Mouse (Mus musculus): ENCODE results near the gene Olfr1314. TPM values are rescaled to one million over a fixed set of nuclear protein-coding genes. Genes with fewer than 3 reads are reported as not detected.

The Olfr1314 gene
- not detected in 2 replicates for polyA plus RNA-seq (2015; fragmentation: Nextera tagmentation; extraction: Ambion mirVana)

DNA sequence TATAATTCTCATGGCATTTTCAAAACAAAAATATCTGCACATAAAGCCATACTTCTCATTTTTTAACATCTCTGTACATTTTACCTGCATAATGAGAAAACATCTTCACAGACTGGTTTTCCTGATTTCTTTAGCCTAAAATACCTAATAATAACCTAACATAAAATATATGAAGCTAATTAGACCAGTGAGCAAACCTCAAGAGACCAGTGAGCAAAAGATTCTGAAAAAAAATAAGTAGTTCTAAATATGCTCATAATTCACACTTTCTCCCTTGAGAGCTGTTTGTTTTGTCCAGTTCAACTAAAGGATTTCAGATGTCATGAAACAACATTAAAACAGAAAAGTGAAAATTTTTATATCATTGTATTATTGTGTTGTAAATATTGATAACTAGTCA, at the start of gene Olfr1314:
Olfr1314 (minus strand) TSS at position 101 of the 400 bp plus-strand sequence.
- no peak for ATAC-seq (ENCODE audit: low read depth)
- no peak within 1 kb of the TSS for H3K9ac ChIP-seq
- H3K27me3 ChIP-seq = no peaks in the 10 kb centered on the region
- no peaks in the 10 kb centered on the region for H3K4me1 ChIP-seq (replicated peaks)
- H3K9me3 ChIP-seq = no peaks in the 10 kb centered on the region
- H3K4me3 ChIP-seq = no peak within 1 kb of the TSS
- no peak within 1 kb of the TSS for H3K4me2 ChIP-seq
- no peak within 1 kb of the TSS for H3K27ac ChIP-seq (replicated peaks)
- H3K36me3 ChIP-seq = no peaks in the 10 kb centered on the region

DNA sequence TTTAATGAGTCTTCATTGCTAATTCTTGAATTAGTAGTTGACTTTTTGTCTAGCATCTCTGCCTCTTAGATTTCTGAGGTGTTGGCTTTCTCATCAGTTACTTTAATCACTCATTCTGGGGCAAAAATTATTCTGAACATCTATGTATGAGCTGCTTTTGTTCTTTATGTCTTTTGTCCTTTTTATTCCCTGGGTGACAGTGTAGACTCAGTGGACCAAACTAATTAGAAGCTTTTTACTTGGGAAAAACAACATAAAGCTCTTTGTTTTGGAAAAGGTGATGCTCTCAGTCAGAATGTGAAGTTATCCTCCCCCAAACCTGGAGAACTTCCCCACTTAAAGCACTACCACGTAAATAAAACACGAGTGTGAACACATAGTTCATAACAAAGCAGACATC, 43.4 kb upstream of the Olfr1314 start, which contains the start of gene Olfr1317:
Olfr1317 (plus strand) TSS at position 301 of the 400 bp plus-strand sequence.
- no peaks in the 10 kb centered on the region for H3K36me3 ChIP-seq
- no peak within 1 kb of the TSS for H3K4me3 ChIP-seq
- no peak within 1 kb of the TSS for H3K4me2 ChIP-seq
- H3K9ac ChIP-seq = no peak within 1 kb of the TSS
- 84% methylated on average over 2 of the region's 2 CpGs for WGBS
- H3K4me1 ChIP-seq (replicated peaks) = no peaks in the 10 kb centered on the region
- H3K27ac ChIP-seq (replicated peaks) = no peak within 1 kb of the TSS
- H3K27me3 ChIP-seq = no peaks in the 10 kb centered on the region
- no peaks in the 10 kb centered on the region for H3K9me3 ChIP-seq
- ATAC-seq (ENCODE audit: low read depth) = no peak

DNA sequence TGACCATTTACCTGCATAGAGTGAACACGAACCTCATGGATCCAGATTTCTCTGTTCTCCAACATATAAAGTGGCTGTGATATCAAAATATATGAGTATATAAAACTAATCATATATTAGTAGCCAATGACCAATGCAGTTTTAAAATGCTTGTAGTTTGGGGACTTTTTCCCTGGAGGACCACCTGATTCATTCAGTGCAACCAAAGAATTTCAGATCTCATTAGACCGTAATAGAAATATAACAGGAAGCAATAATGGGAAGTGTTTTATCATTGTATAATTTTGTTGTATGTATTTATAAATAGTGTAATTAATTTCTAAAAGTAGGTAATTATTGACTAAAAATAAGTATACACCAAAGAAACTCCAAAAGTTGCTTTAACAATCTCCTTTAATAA, 38.3 kb upstream of the Olfr1314 start, which contains the start of gene Olfr1316:
Olfr1316 (minus strand) TSS at position 101 of the 400 bp plus-strand sequence.
- no peaks in the 10 kb centered on the region for H3K36me3 ChIP-seq
- H3K4me1 ChIP-seq (replicated peaks) = no peaks in the 10 kb centered on the region
- H3K9me3 ChIP-seq = no peaks in the 10 kb centered on the region
- no peak within 1 kb of the TSS for H3K4me3 ChIP-seq
- no peak for ATAC-seq (ENCODE audit: low read depth)
- no peak within 1 kb of the TSS for H3K9ac ChIP-seq
- H3K27me3 ChIP-seq = no peaks in the 10 kb centered on the region
- H3K27ac ChIP-seq (replicated peaks) = no peak within 1 kb of the TSS
- WGBS = 88% methylated on average over 2 of the region's 2 CpGs
- no peak within 1 kb of the TSS for H3K4me2 ChIP-seq

DNA sequence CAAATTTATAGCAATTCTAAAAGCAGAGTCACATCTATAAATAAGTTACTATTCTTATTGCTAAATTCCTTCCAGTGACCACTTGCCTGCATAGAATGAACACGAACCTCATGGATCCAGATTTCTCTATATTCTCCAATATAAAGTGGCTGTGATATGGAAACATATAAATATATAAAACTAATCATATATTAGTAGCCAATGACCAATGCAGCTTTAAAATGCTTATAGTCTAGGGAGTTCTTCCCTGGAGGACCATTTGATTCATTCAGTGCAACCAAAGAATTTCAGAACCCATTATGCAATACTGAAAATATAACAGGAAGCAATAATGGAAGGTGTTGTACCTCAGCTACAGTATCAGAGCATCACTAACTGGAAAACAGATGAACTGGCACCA, 18.8 kb upstream of the Olfr1314 start, which contains the start of gene Olfr1315-ps1:
Olfr1315-ps1 (minus strand) TSS at position 101 of the 400 bp plus-strand sequence.
- Histone ChIP-seq H3K4me3 (no peak within 1 kb of the TSS), H3K4me2 (no peak within 1 kb of the TSS), H3K36me3 (no peaks in the 10 kb centered on the region), H3K9me3 (no peaks in the 10 kb centered on the region), H3K9ac (no peak within 1 kb of the TSS), H3K27me3 (no peaks in the 10 kb centered on the region), H3K27ac (replicated peaks) (no peak within 1 kb of the TSS), H3K4me1 (replicated peaks) (no peaks in the 10 kb centered on the region)
- WGBS = 76% methylated on average over 1 of the region's 1 CpGs
- ATAC-seq (ENCODE audit: low read depth) = no peak

DNA sequence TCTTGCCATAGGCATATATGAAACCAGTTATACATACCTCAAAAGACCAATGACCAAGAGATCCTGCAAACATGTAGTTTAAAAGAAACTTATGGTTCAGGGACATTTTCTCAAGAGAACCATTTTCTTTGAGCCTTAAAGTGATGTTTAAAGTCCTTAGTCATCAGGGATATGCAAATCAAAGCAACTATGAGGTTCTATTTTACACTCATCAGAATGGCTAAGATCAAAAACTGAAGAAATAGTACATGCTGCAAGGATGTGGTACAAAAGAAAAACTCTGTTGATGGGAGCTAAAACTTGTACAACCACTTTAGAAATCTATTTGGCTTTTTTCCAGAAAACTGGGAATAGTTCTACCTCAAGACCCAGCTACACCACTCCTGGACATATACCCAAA, 18.8 kb downstream of the Olfr1314 start, which contains the start of gene Olfr1313:
Olfr1313 (minus strand) TSS at position 101 of the 400 bp plus-strand sequence.
- Histone ChIP-seq H3K9me3 (no peaks in the 10 kb centered on the region), H3K36me3 (no peaks in the 10 kb centered on the region), H3K4me3 (no peak within 1 kb of the TSS), H3K27me3 (no peaks in the 10 kb centered on the region), H3K27ac (replicated peaks) (no peak within 1 kb of the TSS), H3K4me1 (replicated peaks) (no peaks in the 10 kb centered on the region), H3K4me2 (no peak within 1 kb of the TSS), H3K9ac (no peak within 1 kb of the TSS)
- ATAC-seq (ENCODE audit: low read depth) = no peak

DNA sequence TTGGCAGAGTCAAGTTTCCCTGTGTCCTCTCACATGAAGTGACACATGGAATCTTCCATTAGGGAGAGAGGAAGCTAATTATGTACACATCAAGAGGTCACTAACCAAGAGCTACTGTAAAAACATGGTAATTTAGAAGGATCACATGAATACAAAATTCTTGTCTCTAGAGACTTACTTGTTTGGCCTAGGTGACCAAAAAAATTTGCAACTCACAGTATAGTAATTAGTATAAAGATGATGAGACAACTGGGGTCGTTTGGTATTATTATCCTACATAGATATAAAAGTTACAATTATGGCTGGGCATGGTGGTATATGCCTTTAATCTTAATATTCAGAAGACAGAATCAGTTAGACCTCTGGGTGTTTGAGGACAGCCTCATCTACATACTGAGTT, 46.4 kb downstream of the Olfr1314 start, which contains the start of gene Olfr1312:
Olfr1312 (minus strand) TSS at position 101 of the 400 bp plus-strand sequence.
- H3K9me3 ChIP-seq = no peaks in the 10 kb centered on the region
- H3K4me2 ChIP-seq = no peak within 1 kb of the TSS
- 41% methylated on average over 1 of the region's 1 CpGs for WGBS
- no peak within 1 kb of the TSS for H3K9ac ChIP-seq
- no peak for ATAC-seq (ENCODE audit: low read depth)
- H3K27me3 ChIP-seq = no peaks in the 10 kb centered on the region
- H3K4me3 ChIP-seq = no peak within 1 kb of the TSS
- H3K27ac ChIP-seq (replicated peaks) = no peak within 1 kb of the TSS
- no peaks in the 10 kb centered on the region for H3K4me1 ChIP-seq (replicated peaks)
- H3K36me3 ChIP-seq = no peaks in the 10 kb centered on the region

Other genes starting within 250 kb of the Olfr1314 start
- gene Olfr1305, start 219.6 kb downstream of the Olfr1314 start, polyA plus RNA-seq (2015; fragmentation: Nextera tagmentation; extraction: Ambion mirVana) = not detected in 2 replicates
- gene Olfr1306, start 180.5 kb downstream of the Olfr1314 start, polyA plus RNA-seq (2015; fragmentation: Nextera tagmentation; extraction: Ambion mirVana) = not detected in 2 replicates
- 0.01 TPM in 1 of 2 replicates, not detected in the other for gene Olfr1307, start 147.3 kb downstream of the Olfr1314 start, polyA plus RNA-seq (2015; fragmentation: Nextera tagmentation; extraction: Ambion mirVana)
- not detected in 2 replicates for gene Olfr1308, start 131.8 kb downstream of the Olfr1314 start, polyA plus RNA-seq (2015; fragmentation: Nextera tagmentation; extraction: Ambion mirVana)
- not detected in 2 replicates for gene Olfr1309, start 106.5 kb downstream of the Olfr1314 start, polyA plus RNA-seq (2015; fragmentation: Nextera tagmentation; extraction: Ambion mirVana)
- not detected in 2 replicates for gene Olfr1310, start 84.1 kb downstream of the Olfr1314 start, polyA plus RNA-seq (2015; fragmentation: Nextera tagmentation; extraction: Ambion mirVana)
- gene Olfr1311, start 72.4 kb downstream of the Olfr1314 start, polyA plus RNA-seq (2015; fragmentation: Nextera tagmentation; extraction: Ambion mirVana) = not detected in 2 replicates
- not detected in 2 replicates for gene Olfr1312, start 46.5 kb downstream of the Olfr1314 start, polyA plus RNA-seq (2015; fragmentation: Nextera tagmentation; extraction: Ambion mirVana)
- not detected in 2 replicates for gene Olfr1313, start 18.9 kb downstream of the Olfr1314 start, polyA plus RNA-seq (2015; fragmentation: Nextera tagmentation; extraction: Ambion mirVana)
- not detected in 2 replicates for gene Olfr1315-ps1, start 18.7 kb upstream of the Olfr1314 start, polyA plus RNA-seq (2015; fragmentation: Nextera tagmentation; extraction: Ambion mirVana)
- not detected in 2 replicates for gene Olfr1316, start 38.2 kb upstream of the Olfr1314 start, polyA plus RNA-seq (2015; fragmentation: Nextera tagmentation; extraction: Ambion mirVana)
- gene Olfr1317, start 43.5 kb upstream of the Olfr1314 start, polyA plus RNA-seq (2015; fragmentation: Nextera tagmentation; extraction: Ambion mirVana) = not detected in 2 replicates
- 0.06 TPM in 1 of 2 replicates, not detected in the other for gene Olfr1318, start 57.4 kb upstream of the Olfr1314 start, polyA plus RNA-seq (2015; fragmentation: Nextera tagmentation; extraction: Ambion mirVana)
- gene Lpcat4, start 142.7 kb upstream of the Olfr1314 start, polyA plus RNA-seq (2015; fragmentation: Nextera tagmentation; extraction: Ambion mirVana) = 18.5 and 21.7 TPM in 2 replicates
- 0.11 TPM in 1 of 2 replicates, not detected in the other for gene Nutm1, start 162.5 kb upstream of the Olfr1314 start, polyA plus RNA-seq (2015; fragmentation: Nextera tagmentation; extraction: Ambion mirVana)
- 163 and 172 TPM in 2 replicates for gene Nop10, start 165.1 kb upstream of the Olfr1314 start, polyA plus RNA-seq (2015; fragmentation: Nextera tagmentation; extraction: Ambion mirVana)
- gene Slc12a6, start 169.0 kb upstream of the Olfr1314 start, polyA plus RNA-seq (2015; fragmentation: Nextera tagmentation; extraction: Ambion mirVana) = 13.6 and 15.0 TPM in 2 replicates
- not detected in 2 replicates for gene Gm21985, start 169.5 kb upstream of the Olfr1314 start, polyA plus RNA-seq (2015; fragmentation: Nextera tagmentation; extraction: Ambion mirVana)